Mouse (Mus musculus): ENCODE measurements around the gene Tiam2. TPM values are rescaled to one million over a fixed set of nuclear protein-coding genes. Genes with fewer than 3 reads are reported as not detected.

Tiam2 gene
- total RNA-seq (2017) = 128 to 196 TPM (median 161 TPM) in 3 replicates

GRCm38 (mm10) chr17:3326148-3326902, at the start of gene Tiam2:
TSS of gene Tiam2 (plus strand) at chr17:3326573.
- ATAC-seq (replicated peaks; ENCODE audit: insufficient number of reproducible peaks, low FRiP score, low TSS enrichment, poor library complexity, severe bottlenecking) = no peak

GRCm38 (mm10) chr17:3280321-3280720, 46.1 kb upstream of the Tiam2 start:
- ATAC-seq (replicated peaks; ENCODE audit: insufficient number of reproducible peaks, low FRiP score, low TSS enrichment, poor library complexity, severe bottlenecking) = no peak

- no peak for ATAC-seq (replicated peaks; ENCODE audit: insufficient number of reproducible peaks, low FRiP score, low TSS enrichment, poor library complexity, severe bottlenecking)
Measured at GRCm38 (mm10) chr17:3281939-3282338, 44.4 kb upstream of the Tiam2 start.

GRCm38 (mm10) chr17:3285030-3285671, 41.2 kb upstream of the Tiam2 start:
- ATAC-seq (replicated peaks; ENCODE audit: insufficient number of reproducible peaks, low FRiP score, low TSS enrichment, poor library complexity, severe bottlenecking) = no peak

GRCm38 (mm10) chr17:3286123-3286825, 40.1 kb upstream of the Tiam2 start:
- no peak for ATAC-seq (replicated peaks; ENCODE audit: insufficient number of reproducible peaks, low FRiP score, low TSS enrichment, poor library complexity, severe bottlenecking)

- ATAC-seq (replicated peaks; ENCODE audit: insufficient number of reproducible peaks, low FRiP score, low TSS enrichment, poor library complexity, severe bottlenecking) = 0 out of 2 replicates have a peak, but pooled peaks have one; percentile 57
Measured at GRCm38 (mm10) chr17:3288341-3288740, 38.0 kb upstream of the Tiam2 start.

- ATAC-seq (replicated peaks; ENCODE audit: insufficient number of reproducible peaks, low FRiP score, low TSS enrichment, poor library complexity, severe bottlenecking) = no peak
Measured at GRCm38 (mm10) chr17:3295097-3295496, 31.3 kb upstream of the Tiam2 start.

GRCm38 (mm10) chr17:3299487-3299886, 26.9 kb upstream of the Tiam2 start:
- ATAC-seq (replicated peaks; ENCODE audit: insufficient number of reproducible peaks, low FRiP score, low TSS enrichment, poor library complexity, severe bottlenecking) = no peak

- ATAC-seq (replicated peaks; ENCODE audit: insufficient number of reproducible peaks, low FRiP score, low TSS enrichment, poor library complexity, severe bottlenecking) = no peak
Measured at GRCm38 (mm10) chr17:3305926-3306325, 20.4 kb upstream of the Tiam2 start.

- peak; percentile 66; the same call in 1 of the 2 replicates for ATAC-seq (replicated peaks; ENCODE audit: insufficient number of reproducible peaks, low FRiP score, low TSS enrichment, poor library complexity, severe bottlenecking)
Measured at GRCm38 (mm10) chr17:3313711-3314624, 12.4 kb upstream of the Tiam2 start.

GRCm38 (mm10) chr17:3314625-3315020, 11.8 kb upstream of the Tiam2 start:
- no peak for ATAC-seq (replicated peaks; ENCODE audit: insufficient number of reproducible peaks, low FRiP score, low TSS enrichment, poor library complexity, severe bottlenecking)

GRCm38 (mm10) chr17:3315581-3315980, 10.8 kb upstream of the Tiam2 start:
- ATAC-seq (replicated peaks; ENCODE audit: insufficient number of reproducible peaks, low FRiP score, low TSS enrichment, poor library complexity, severe bottlenecking) = no peak

- ATAC-seq (replicated peaks; ENCODE audit: insufficient number of reproducible peaks, low FRiP score, low TSS enrichment, poor library complexity, severe bottlenecking) = no peak
Measured at GRCm38 (mm10) chr17:3326903-3327279, 518 bp downstream of the Tiam2 start.

- ATAC-seq (replicated peaks; ENCODE audit: insufficient number of reproducible peaks, low FRiP score, low TSS enrichment, poor library complexity, severe bottlenecking) = no peak
Measured at GRCm38 (mm10) chr17:3327335-3327734, 962 bp downstream of the Tiam2 start.

- ATAC-seq (replicated peaks; ENCODE audit: insufficient number of reproducible peaks, low FRiP score, low TSS enrichment, poor library complexity, severe bottlenecking) = no peak
Measured at GRCm38 (mm10) chr17:3328820-3329219, 2.4 kb downstream of the Tiam2 start.

- ATAC-seq (replicated peaks; ENCODE audit: insufficient number of reproducible peaks, low FRiP score, low TSS enrichment, poor library complexity, severe bottlenecking) = no peak
Measured at GRCm38 (mm10) chr17:3329429-3329828, 3.1 kb downstream of the Tiam2 start.

GRCm38 (mm10) chr17:3331721-3332461, 5.5 kb downstream of the Tiam2 start:
- no peak for ATAC-seq (replicated peaks; ENCODE audit: insufficient number of reproducible peaks, low FRiP score, low TSS enrichment, poor library complexity, severe bottlenecking)

GRCm38 (mm10) chr17:3336161-3336739, 9.9 kb downstream of the Tiam2 start:
- no peak for ATAC-seq (replicated peaks; ENCODE audit: insufficient number of reproducible peaks, low FRiP score, low TSS enrichment, poor library complexity, severe bottlenecking)

Measured in monocyte, adult 5-6 weeks (primary cell).